Mouse (Mus musculus) small intestine, adult 2 months (tissue): Measurements from ENCODE around the gene Cpn2.

Experiments used
- CTCF ChIP-seq: fragments of 200-500 bp; IDR thresholded peaks from 2 replicates; pipeline ENCODE4 v1.5.1; 2012; ENCODE audit warnings: low read depth, mild to moderate bottlenecking, control low read depth, inconsistent platforms, low read length, moderate library complexity, mixed read lengths; ENCODE audit not compliant: insufficient replicate concordance, insufficient read length; ENCODE audit errors: extremely low read depth
- POLR2A ChIP-seq: fragments of 200-500 bp; IDR thresholded peaks from 2 replicates; pipeline ENCODE4 v1.6.1; 2012; ENCODE audit warnings: low read depth, mild to moderate bottlenecking, control low read depth, inconsistent platforms, low read length, moderate library complexity

DNA sequence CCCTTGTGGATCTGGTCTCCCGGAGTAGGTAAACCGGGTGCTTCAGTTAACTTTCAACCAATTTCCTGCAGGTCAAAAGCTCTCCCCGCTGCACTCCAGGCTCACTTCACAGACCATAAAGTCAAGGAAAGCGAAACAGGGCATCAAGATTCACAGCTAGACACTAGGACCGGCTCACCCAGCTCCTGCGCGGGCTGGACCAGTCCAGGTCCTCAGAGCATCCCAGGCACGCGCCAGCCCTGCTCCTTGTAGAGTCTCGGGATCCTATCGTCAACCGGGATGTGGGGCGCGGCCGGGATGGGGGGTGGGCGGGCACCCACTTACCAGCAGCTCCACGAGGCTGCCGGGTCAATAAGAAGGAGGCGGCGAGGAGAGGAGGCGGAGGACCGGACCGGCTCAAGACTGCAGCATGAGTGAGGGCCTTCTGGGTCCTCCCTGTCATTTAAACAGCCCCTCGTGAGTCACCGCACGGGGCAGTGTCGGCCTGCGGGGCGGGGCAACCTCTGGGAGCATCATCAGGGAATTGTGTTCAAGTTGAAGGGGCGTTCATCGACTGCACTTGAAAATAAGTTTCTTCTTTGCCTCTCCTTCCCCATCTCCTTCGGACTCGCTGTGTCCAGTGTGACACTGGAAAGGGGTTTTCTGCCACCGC lies 15.7 kb upstream of the Cpn2 start, which contains the start of gene Lrrc15:
- TF ChIP-seq CTCF (no peak), POLR2A (no peak)
